Comparison of ENCODE assay signal across 10 mouse cellular contexts in genomic region chr1:45116409-45117144, GRCm38 (mm10).
DNase-seq lines count a peak whose midpoint lies in the region; ATAC-seq and TF ChIP-seq lines count a peak whose summit lies in the region.
"Had no signal": no experiment of that assay in that cellular context is flagged by ENCODE, and none has a peak within 500 bp of the region (broad histone marks: within the 10 kb centered on the region; RNA-seq: fewer than 3 reads in every experiment).

No protein-coding gene starts in this region.

- no peak overlapping the region for H3K27ac ChIP-seq in heart, embryonic 11.5 days (ENCODE audit: low read depth, low read length)
- no peak overlapping the region for H3K27ac ChIP-seq in liver, adult 2 months (replicated peaks; ENCODE audit: insufficient read depth, low read depth, low read length)
- H3K27ac ChIP-seq in embryonic facial prominence, embryonic 12.5 days = no peak overlapping the region
- no peak overlapping the region for H3K27ac ChIP-seq in midbrain, embryonic 16.5 days (ENCODE audit: low read length)

- H3K9me3 ChIP-seq in heart, embryonic 11.5 days (replicated peaks; ENCODE audit: control insufficient read depth, low read length) = no peaks in the 10 kb centered on the region
- H3K9me3 ChIP-seq in embryonic facial prominence, embryonic 12.5 days = no peaks in the 10 kb centered on the region
- H3K9me3 ChIP-seq in midbrain, embryonic 16.5 days (replicated peaks; ENCODE audit: control insufficient read depth, low read length, poor library complexity, severe bottlenecking) = no peaks in the 10 kb centered on the region
- H3K9me3 ChIP-seq: megakaryocyte, embryonic 14.5 days had no signal

- no peak for ATAC-seq in heart, embryonic 11.5 days (replicated peaks; ENCODE audit: insufficient number of reproducible peaks, low FRiP score, low TSS enrichment)
- ATAC-seq in embryonic facial prominence, embryonic 12.5 days (ENCODE audit: insufficient number of reproducible peaks, insufficient read depth, low FRiP score, low TSS enrichment) = peak; percentile 52; the same call in 1 of the 2 replicates
- no peak for ATAC-seq in midbrain, embryonic 16.5 days
- ATAC-seq: inflammation-experienced regulatory T-cells, adult 6 months had no signal

- H3K4me1 ChIP-seq in heart, embryonic 11.5 days (ENCODE audit: control insufficient read depth, insufficient read depth, low read length) = no peaks in the 10 kb centered on the region
- no peaks in the 10 kb centered on the region for H3K4me1 ChIP-seq in liver, adult 2 months (ENCODE audit: control insufficient read depth, insufficient read depth, low read length)
- no peaks in the 10 kb centered on the region for H3K4me1 ChIP-seq in embryonic facial prominence, embryonic 12.5 days
- no peaks in the 10 kb centered on the region for H3K4me1 ChIP-seq in midbrain, embryonic 16.5 days (ENCODE audit: control insufficient read depth, insufficient read depth, low read length)
- H3K4me1 ChIP-seq: megakaryocyte, embryonic 14.5 days had no signal

- TF ChIP-seq POLR2A in liver, adult 2 months (IDR thresholded peaks at IDR 0.05; ENCODE audit: extremely low read depth, insufficient read depth, low read length) = no peak

- peak; percentile 25 to 31 for DNase-seq in heart, adult 18-20 months
- peak; percentile 21 for DNase-seq in liver, adult 2 months (ENCODE audit: extremely low read depth, low read depth, low spot score)
- no peak for DNase-seq in liver
- DNase-seq in lung, postnatal 25 days (ENCODE audit: low spot score) = peak; percentile 3
- no peak for DNase-seq in thymus, postnatal 0 days (ENCODE audit: low spot score)

- no peak overlapping the region for H3K4me2 ChIP-seq in heart, embryonic 11.5 days
- H3K4me2 ChIP-seq in embryonic facial prominence, embryonic 12.5 days (replicated peaks) = no peak overlapping the region
- no peak overlapping the region for H3K4me2 ChIP-seq in midbrain, embryonic 16.5 days (ENCODE audit: low read length)

- no peaks in the 10 kb centered on the region for H3K27me3 ChIP-seq in heart, embryonic 11.5 days (ENCODE audit: control insufficient read depth, insufficient read depth, low read length)
- H3K27me3 ChIP-seq in liver, adult 2 months (ENCODE audit: control insufficient read depth, insufficient read depth, low read length) = no peaks in the 10 kb centered on the region
- no peaks in the 10 kb centered on the region for H3K27me3 ChIP-seq in embryonic facial prominence, embryonic 12.5 days
- no peaks in the 10 kb centered on the region for H3K27me3 ChIP-seq in midbrain, embryonic 16.5 days (ENCODE audit: control insufficient read depth, insufficient read depth, low read depth, low read length)
- H3K27me3 ChIP-seq: megakaryocyte, embryonic 14.5 days had no signal

- 57% methylated on average over 1 of the region's 1 CpGs for WGBS in heart, embryonic 11.5 days (ENCODE audit: insufficient replicate concordance)
- 64% methylated on average over 1 of the region's 1 CpGs for WGBS in liver, adult 2 months
- 48% methylated on average over 1 of the region's 1 CpGs for WGBS in embryonic facial prominence, embryonic 12.5 days
- WGBS in midbrain, embryonic 16.5 days = 80% methylated on average over 1 of the region's 1 CpGs

- no peak for TF ChIP-seq CTCF in liver, adult 2 months (IDR thresholded peaks at IDR 0.05; ENCODE audit: low read depth, low read length)

- H3K36me3 ChIP-seq in heart, embryonic 11.5 days (ENCODE audit: control insufficient read depth, insufficient read depth, low read length) = no peaks in the 10 kb centered on the region
- H3K36me3 ChIP-seq in liver, adult 2 months (ENCODE audit: control insufficient read depth, insufficient read depth, low read length) = no peaks in the 10 kb centered on the region
- H3K36me3 ChIP-seq in embryonic facial prominence, embryonic 12.5 days = no peaks in the 10 kb centered on the region
- H3K36me3 ChIP-seq in midbrain, embryonic 16.5 days (ENCODE audit: control insufficient read depth, insufficient read depth, low read length) = no peaks in the 10 kb centered on the region

- H3K4me3 ChIP-seq in heart, embryonic 11.5 days (ENCODE audit: low read depth, low read length) = no peak overlapping the region
- H3K4me3 ChIP-seq in liver, adult 2 months (ENCODE audit: insufficient read depth, low read depth, low read length) = no peak overlapping the region
- H3K4me3 ChIP-seq in embryonic facial prominence, embryonic 12.5 days = no peak overlapping the region
- no peak overlapping the region for H3K4me3 ChIP-seq in midbrain, embryonic 16.5 days (ENCODE audit: low read depth, low read length)
- H3K4me3 ChIP-seq: megakaryocyte, embryonic 14.5 days had no signal

- H3K9ac ChIP-seq in heart, embryonic 11.5 days (ENCODE audit: low read depth, low read length) = no peak overlapping the region
- H3K9ac ChIP-seq in liver, adult 2 months (ENCODE audit: low read depth, low read length) = no peak overlapping the region
- H3K9ac ChIP-seq in embryonic facial prominence, embryonic 12.5 days = no peak overlapping the region
- H3K9ac ChIP-seq in midbrain, embryonic 16.5 days (ENCODE audit: low read depth, low read length) = no peak overlapping the region

- no peaks in the 10 kb centered on the region for H3K79me2 ChIP-seq in liver, adult 2 months (ENCODE audit: control insufficient read depth, insufficient read depth, low read length)

Comparison
In these comparisons a context has a peak if more than half of its experiments do, and no peak if none do; other contexts are left out.
1. DNase-seq: peak in heart, adult 18-20 months (2 of 2), liver, adult 2 months (single experiment) and lung, postnatal 25 days (single experiment); none in liver (single experiment) and thymus, postnatal 0 days (single experiment).